Comparison of ENCODE assay signal across 1 mouse cellular context in the genomic region with DNA sequence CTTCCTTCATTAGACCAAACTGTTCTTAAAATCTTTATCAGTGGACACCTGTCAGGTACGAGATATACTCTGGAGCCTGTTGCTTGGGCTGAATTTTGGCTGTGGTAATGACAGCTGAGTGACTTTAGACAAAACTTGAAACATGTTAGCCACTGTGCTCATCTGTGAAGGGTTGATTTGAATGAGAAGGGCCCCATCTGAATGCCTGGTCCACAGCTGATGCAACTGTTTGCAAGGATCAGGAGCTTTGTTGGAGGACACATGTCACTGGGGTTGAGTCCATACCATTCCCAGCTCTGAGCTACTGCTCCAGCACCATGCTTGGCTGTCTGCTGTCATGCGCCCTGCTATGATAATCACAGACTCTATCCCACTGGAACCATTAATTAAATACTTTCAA.
TF ChIP-seq lines count a peak whose summit lies in the region.

No protein-coding gene starts in this region.

TF ChIP-seq in CH12.LX, 34 proteins besides CTCF, POLR2A, EP300 and RAD21 (continued from another document):
- no peak for TF ChIP-seq ZNF384 (IDR thresholded peaks at IDR 0.05; ENCODE audit: low read depth, low read length)
- no peak for TF ChIP-seq MXI1 (IDR thresholded peaks at IDR 0.05; ENCODE audit: low read depth, low read length)
- TF ChIP-seq KAT2A (IDR thresholded peaks at IDR 0.05; ENCODE audit: insufficient replicate concordance, low read length): no peak
- no peak for TF ChIP-seq POLR2AphosphoS2 (IDR thresholded peaks at IDR 0.05; ENCODE audit: low read depth, low read length)
